Mouse (Mus musculus): Measurements from ENCODE around the gene Pgm1. TPM values are rescaled to one million over a fixed set of nuclear protein-coding genes. Genes with fewer than 3 reads are reported as not detected.
A peak's percentile ranks its signal among the peaks of the same experiment; 100 is the strongest.

Gene Pgm1
- 100 to 1,000 TPM; 889 to 917 TPM for total RNA-seq (2021)
- long read RNA-seq, experiment 1, transcript Pgm1-201 (11 exons, 2,371 nt), result major isoform, 1,088 of 1,401 reads
- long read RNA-seq, experiment 1, transcript Pgm1-202 (11 exons, 2,523 nt), result minor isoform, 12 of 1,401 reads
- long read RNA-seq, experiment 1, partial matches to known transcripts, result 214 of 1,401 reads
- long read RNA-seq, experiment 1, other reads (novel, unspliced or antisense), result 87 of 1,401 reads
- long read RNA-seq, experiment 2, transcript Pgm1-202 (11 exons, 2,523 nt), result minor isoform, 23 of 1,451 reads
- long read RNA-seq, experiment 2, transcript Pgm1-201 (11 exons, 2,371 nt), result major isoform, 1,132 of 1,451 reads
- long read RNA-seq, experiment 2, partial matches to known transcripts, result 203 of 1,451 reads
- long read RNA-seq, experiment 2, other reads (novel, unspliced or antisense), result 93 of 1,451 reads

GRCm38 (mm10) chr4:99929149-99929612 lies at the start of gene Pgm1:
Pgm1 (plus strand) TSS chr4:99929414.
- DNase-seq, result peak; percentile 90
- intact Hi-C loops (cut with DNase I; ENCODE audit: low total_unique reads), result no loop called here

DNA sequence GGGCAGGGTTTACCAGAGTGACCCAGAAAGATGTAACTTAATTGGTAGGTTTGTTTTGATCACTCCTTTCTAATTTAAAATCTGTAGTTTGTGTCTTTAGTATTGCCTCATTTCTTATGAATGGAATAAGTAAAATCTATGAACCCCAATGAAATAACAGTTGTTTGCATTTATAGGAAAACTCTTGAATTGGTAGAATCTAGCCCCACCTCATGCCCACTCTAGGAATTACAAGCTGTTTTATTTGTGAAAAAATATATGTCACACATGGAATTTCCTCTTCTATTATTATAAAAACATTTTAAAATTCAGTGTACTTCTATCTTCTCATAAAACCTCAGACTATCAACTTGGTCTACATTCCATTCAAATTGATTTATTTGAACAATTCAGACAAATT lies 47.3 kb upstream of the Pgm1 start:
- DNase-seq, result no peak
- intact Hi-C loops (cut with DNase I; ENCODE audit: low total_unique reads), result no loop called here

GRCm38 (mm10) chr4:99882405-99882804 lies 46.8 kb upstream of the Pgm1 start:
- intact Hi-C loops (cut with DNase I; ENCODE audit: low total_unique reads), result no loop called here

DNA sequence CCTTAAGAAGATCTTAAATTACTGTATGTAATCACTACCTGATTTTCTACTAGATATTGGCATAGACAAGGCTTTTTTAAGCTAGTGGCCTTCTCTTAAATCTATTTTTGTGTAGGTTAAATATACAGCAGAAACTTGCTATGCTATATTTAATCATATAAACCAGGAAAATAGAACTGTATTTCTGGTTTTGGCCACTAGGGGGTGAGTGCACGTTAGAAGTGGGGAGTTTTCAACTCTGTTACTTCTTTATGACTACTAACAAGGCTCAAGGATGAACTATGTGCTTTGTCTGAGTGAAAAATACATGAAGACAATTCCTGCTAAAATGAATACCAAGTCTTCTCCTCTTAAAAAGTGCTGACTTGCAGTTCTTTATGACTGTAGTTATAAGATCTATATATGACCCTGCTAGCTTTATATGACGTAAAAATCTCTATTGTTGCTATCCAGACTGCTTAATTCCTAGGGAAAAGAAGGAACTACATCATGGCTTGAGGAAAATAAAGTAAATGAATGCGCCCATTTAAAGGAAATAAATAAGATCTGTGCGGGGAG lies 15.2 kb upstream of the Pgm1 start:
- no peak for DNase-seq
- intact Hi-C loops (cut with DNase I; ENCODE audit: low total_unique reads), result no loop called here

More at GRCm38 (mm10) chr4:99882405-99882804, 46.8 kb upstream of the Pgm1 start:
- no peak for DNase-seq

GRCm38 (mm10) chr4:99926380-99926779 lies 2.8 kb upstream of the Pgm1 start:
- no peak for DNase-seq
- intact Hi-C loops (cut with DNase I; ENCODE audit: low total_unique reads), result no loop called here

DNA sequence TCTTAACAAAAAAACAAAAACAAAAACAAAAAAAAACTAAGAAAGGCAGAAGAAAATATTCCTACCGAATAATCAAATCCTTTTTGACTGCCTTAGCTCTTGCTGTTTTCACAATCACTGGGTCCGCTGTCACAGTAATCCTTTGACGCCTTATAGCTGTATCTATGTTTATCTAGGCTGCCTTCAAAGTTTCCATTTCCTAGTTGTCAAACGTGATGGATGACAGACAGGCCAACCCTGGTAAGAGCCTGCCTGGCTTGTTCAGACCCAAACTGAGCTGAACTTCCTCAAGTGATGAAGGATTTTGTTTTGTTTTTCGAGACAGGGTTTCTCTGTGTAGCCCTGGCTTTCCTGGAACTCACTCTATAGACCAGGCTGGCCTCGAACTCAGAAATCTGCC lies 693 bp upstream of the Pgm1 start:
- no peak for DNase-seq
- intact Hi-C loops (cut with DNase I; ENCODE audit: low total_unique reads), result no loop called here

- peak; percentile 93 for DNase-seq
- intact Hi-C loops (cut with DNase I; ENCODE audit: low total_unique reads), result no loop called here
Observed at GRCm38 (mm10) chr4:99929613-99930517, 651 bp downstream of the Pgm1 start, which contains the start of gene Itgb3bp. Itgb3bp (minus strand) TSS chr4:99929813.

GRCm38 (mm10) chr4:99930518-99931239 lies 1.5 kb downstream of the Pgm1 start:
- intact Hi-C loops (cut with DNase I; ENCODE audit: low total_unique reads), result no loop called here
- DNase-seq, result peak; percentile 54

- intact Hi-C loops (cut with DNase I; ENCODE audit: low total_unique reads), result no loop called here
- no peak for DNase-seq
Observed at GRCm38 (mm10) chr4:99931240-99931580, 2.0 kb downstream of the Pgm1 start.

DNA sequence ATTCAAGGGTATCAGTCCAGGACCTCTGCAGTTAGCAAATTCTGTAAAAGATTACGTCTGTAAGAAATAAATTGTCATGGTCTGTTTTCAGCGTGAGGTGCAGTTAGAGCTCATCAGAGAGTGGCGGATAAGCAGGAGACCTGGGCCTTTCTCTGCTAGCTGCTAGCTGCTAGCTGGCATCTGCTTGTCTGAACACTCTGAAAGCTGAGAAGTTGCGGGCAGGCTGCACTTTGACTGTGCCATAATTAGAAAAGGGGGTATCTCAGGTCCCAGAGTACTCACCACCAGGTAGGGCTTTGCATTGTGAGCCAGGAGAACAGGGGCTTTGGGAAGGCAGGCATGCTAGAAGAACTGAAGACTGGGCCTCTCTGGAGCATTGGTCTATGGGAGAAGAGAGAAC lies 2.6 kb downstream of the Pgm1 start:
- intact Hi-C loops (cut with DNase I; ENCODE audit: low total_unique reads), result no loop called here
- peak; percentile 15 for DNase-seq

DNA sequence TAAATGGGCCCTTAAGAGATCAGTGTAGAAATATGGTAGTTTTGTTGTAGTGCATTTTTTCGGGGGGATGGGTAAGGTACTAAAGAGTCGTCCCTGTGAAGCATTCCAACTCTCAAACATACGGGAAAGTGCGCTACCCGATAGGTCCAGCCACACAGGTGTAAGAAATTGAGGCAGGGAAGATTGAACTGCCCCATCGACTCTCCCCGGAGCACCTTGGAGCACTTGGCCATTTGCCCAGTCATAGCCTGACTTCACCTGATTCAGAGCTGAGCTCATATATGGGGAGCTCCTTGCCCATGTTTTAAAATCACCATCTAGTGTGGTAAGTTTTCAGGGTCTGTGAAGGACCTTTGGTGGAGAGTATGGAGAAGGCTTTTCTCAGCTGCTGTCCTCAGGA lies 5.6 kb downstream of the Pgm1 start:
- intact Hi-C loops (cut with DNase I; ENCODE audit: low total_unique reads), result no loop called here
- no peak for DNase-seq

GRCm38 (mm10) chr4:99936278-99936677 lies 7.1 kb downstream of the Pgm1 start:
- intact Hi-C loops (cut with DNase I; ENCODE audit: low total_unique reads), result no loop called here
- no peak for DNase-seq

GRCm38 (mm10) chr4:99939711-99940505 lies 10.7 kb downstream of the Pgm1 start:
- intact Hi-C loops (cut with DNase I; ENCODE audit: low total_unique reads), result loop anchor here (10.0 kb wide), 1 partner anchor 595 kb away; no protein-coding TSS in a partner anchor
- no peak for DNase-seq

DNA sequence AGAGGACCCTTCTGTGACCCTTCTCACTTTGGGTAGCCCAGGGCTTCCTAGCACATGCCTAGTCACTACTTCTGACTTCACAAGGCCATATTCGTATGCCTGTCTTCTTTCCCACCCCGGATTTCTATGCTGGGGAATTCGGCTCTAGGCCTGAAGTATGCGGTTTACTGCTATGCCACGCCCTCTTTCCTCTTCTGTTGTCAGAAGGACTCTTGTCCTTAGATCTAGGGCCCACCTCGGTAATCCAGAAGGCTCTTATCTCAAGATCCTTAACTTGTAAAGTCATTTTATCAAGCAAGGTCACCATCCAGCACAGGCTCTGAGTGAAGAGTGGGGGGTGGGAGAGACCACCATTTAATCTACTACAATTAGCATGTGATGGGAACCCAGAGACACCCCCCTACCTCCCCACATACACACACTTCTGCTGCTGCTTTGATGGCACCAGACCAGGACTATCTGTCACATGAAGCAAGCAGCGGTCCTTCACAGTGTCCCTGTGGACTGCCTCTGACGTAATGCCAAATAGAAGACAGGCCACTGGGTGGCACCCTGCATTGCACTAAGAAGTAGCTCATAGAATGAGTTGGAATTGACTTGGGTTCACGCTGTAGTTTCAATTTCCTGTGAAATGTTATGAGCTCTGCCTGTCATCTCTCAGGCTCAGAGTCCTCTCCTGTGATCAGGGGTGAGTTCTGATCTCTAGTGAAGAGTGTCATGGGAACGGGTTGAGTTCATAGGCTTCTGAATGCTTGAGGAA lies 12.6 kb downstream of the Pgm1 start:
- intact Hi-C loops (cut with DNase I; ENCODE audit: low total_unique reads), result loop anchor here (10.0 kb wide), 1 partner anchor 593 kb away; no protein-coding TSS in a partner anchor
- peak; percentile 40 for DNase-seq

DNA sequence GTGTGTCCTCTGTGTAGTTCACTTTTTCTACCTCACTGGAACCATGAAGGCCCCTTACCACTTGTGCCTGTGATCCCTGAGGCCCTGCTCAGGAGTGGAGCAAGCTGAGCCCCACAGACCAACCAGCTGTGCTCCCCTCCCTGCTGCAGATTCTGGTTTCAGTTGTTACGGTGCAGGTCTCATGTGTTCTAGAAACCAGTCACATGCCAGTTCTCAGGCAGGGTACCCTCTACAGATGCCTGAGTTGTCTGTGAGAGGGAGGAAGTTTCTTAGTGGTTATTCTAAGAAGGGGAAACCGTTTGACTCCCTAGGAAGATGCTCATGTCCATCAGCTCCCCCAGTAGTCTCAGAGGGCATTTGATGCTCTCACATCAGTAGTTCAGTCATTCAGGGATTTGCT lies 15.4 kb downstream of the Pgm1 start:
- no peak for DNase-seq
- intact Hi-C loops (cut with DNase I; ENCODE audit: low total_unique reads), result loop anchor here (10.0 kb wide), 1 partner anchor 590 kb away; no protein-coding TSS in a partner anchor

DNA sequence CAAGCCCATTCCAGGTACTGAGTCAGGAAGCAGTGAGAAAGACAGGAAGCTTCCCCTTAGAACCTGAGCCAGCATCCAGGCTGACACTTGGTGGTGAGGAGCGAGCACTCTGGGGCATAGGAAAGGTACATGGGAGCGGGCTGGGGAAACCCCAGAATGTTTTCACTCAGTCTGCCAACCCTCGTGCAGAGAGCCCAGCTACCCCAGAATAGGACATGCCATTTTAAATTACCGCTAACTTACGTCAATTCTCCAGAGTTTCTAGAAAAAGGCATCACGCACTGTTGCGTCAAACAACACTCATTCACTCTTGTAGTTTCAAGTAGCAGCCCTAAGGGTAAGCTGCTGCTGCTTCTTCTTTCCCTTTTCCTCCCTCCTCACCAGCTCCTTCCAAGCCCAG lies 15.8 kb downstream of the Pgm1 start:
- intact Hi-C loops (cut with DNase I; ENCODE audit: low total_unique reads), result loop anchor here (10.0 kb wide), 1 partner anchor 590 kb away; no protein-coding TSS in a partner anchor
- DNase-seq, result no peak

- DNase-seq, result no peak
- intact Hi-C loops (cut with DNase I; ENCODE audit: low total_unique reads), result loop anchor here (10.0 kb wide), 1 partner anchor 588 kb away; no protein-coding TSS in a partner anchor
Observed at GRCm38 (mm10) chr4:99946516-99946915, 17.3 kb downstream of the Pgm1 start.

GRCm38 (mm10) chr4:99947192-99947591 lies 18.0 kb downstream of the Pgm1 start:
- DNase-seq, result no peak
- intact Hi-C loops (cut with DNase I; ENCODE audit: low total_unique reads), result loop anchor here (10.0 kb wide), 1 partner anchor 588 kb away; no protein-coding TSS in a partner anchor

All from gastrocnemius, postnatal 14 days (tissue).